Mouse (Mus musculus) cerebellum, adult (tissue): ENCODE data around the gene Ppp4r4.
"Not testable (repeated sequence)": the region's sequence is repeated elsewhere in the genome, so short reads cannot be mapped to it uniquely, and the experiment has no call there.

Experiments used
- ATAC-seq: cut with Nextera tagmentation; 2 replicates; pipeline ENCODE4 v1.9.2; 2017; ENCODE audit warnings: mild to moderate bottlenecking, moderate library complexity, mixed read lengths; ENCODE audit not compliant: insufficient number of reproducible peaks, low FRiP score, low TSS enrichment

The Ppp4r4 gene

GRCm38 (mm10) chr12:103532649-103533395 lies 739 bp downstream of the Ppp4r4 start:
- ATAC-seq, result peak; percentile 49

DNA sequence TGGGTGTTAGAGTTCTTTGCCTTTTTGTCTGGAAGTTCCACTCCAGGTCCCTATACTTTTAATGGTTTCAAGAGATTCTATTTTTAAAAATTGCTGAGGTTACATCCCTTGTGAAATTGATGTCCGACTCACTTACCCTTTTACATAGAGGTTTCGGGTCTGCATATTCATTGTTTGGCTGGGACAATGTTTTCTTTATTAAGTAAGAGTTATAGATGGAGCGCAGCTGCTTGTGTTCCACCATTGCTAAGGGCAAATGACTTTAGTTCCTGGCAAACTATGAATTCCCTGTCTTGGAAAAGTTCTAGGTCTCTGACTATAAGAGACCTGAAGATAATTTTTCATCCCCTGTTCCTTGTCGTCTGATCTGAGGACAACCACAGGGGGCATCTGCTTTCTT lies 8.3 kb downstream of the Ppp4r4 start:
- no peak for ATAC-seq

DNA sequence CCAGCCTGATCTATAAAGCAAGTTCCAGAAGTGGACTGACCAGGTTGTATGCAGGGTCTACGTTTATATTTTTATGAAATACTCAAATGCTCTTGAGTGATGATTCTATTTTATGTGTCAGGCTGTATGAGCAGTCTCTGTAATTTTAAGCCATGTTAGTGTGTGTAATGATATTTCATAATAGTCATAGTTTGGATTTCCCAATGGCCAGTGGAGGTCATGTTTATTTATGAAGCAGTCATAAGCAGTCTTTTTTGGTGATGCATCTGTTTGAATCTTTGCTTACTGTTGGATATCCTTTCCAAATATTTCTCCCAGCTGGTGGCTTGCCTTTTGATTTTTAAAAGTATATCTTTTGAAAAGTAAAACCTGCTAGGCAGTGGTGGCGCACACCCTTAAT lies 11.3 kb downstream of the Ppp4r4 start:
- no peak for ATAC-seq

- ATAC-seq, result peak; percentile 68
Measured at GRCm38 (mm10) chr12:103544213-103544612, 12.1 kb downstream of the Ppp4r4 start.

GRCm38 (mm10) chr12:103547438-103547837 lies 15.4 kb downstream of the Ppp4r4 start:
- no peak for ATAC-seq

DNA sequence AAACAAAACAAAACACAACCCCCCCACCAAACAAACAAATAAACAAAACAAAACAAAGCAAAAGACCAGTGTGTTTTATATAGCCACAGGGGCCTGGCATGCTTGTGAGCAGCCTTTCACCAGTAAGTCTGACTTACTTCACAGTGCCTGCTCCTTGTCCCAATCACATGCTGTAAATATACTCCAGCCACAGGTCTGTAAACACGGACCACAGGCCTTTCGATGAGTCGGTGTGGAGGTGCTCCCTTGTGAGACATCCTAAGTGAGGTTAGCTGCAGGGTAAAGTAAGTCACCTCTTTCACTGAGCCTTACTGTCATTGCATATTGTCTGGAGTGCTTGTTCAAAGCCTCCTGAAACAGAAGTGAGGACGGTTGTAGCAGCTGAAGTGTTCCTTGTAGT lies 16.4 kb downstream of the Ppp4r4 start:
- ATAC-seq, result no peak

GRCm38 (mm10) chr12:103550047-103550446 lies 18.0 kb downstream of the Ppp4r4 start:
- no peak for ATAC-seq

DNA sequence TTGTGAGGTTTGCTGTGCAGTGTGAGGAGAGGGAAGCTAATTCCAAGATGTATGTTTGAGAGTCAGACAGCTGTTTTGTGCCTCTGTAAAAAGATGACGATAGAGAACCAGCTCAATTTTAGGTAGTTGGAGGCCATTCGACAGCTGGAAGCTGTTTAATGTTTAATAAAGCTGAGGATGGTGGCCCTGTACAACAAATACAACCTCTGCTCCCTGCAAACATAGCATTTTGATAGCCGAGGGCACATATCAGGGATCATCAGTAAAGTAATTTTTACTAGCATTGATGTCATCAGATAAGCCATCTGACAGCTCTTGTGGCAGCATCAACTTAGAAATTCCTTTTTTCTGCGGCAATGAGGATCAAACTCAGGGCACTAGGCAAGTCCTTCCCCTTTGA lies 19.3 kb downstream of the Ppp4r4 start:
- ATAC-seq, result no peak

GRCm38 (mm10) chr12:103552506-103552905 lies 20.4 kb downstream of the Ppp4r4 start:
- no peak for ATAC-seq

GRCm38 (mm10) chr12:103553497-103553896 lies 21.4 kb downstream of the Ppp4r4 start:
- ATAC-seq, result no peak

GRCm38 (mm10) chr12:103556856-103557255 lies 24.8 kb downstream of the Ppp4r4 start:
- no peak for ATAC-seq

DNA sequence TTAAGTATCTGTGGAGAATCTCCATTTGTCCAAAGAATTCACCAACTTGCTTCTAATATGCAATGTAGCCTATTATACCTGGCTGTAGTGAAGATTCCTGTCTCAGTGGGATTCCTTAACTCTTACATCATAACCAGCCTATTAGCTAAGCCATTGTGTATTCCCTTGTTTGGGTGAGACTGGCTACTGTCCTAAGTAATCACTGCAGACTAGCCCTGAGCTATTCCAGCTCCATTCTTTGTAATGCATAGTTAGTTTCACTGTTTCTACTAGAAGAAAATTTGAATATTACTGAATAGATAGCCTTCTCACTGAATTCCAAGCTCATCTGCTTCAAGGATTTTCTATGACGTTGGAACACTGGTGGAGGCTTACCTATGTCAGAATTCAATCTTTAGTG lies 32.6 kb downstream of the Ppp4r4 start:
- ATAC-seq, result no peak

- ATAC-seq, result no peak
Measured at GRCm38 (mm10) chr12:103565151-103565550, 33.1 kb downstream of the Ppp4r4 start.

DNA sequence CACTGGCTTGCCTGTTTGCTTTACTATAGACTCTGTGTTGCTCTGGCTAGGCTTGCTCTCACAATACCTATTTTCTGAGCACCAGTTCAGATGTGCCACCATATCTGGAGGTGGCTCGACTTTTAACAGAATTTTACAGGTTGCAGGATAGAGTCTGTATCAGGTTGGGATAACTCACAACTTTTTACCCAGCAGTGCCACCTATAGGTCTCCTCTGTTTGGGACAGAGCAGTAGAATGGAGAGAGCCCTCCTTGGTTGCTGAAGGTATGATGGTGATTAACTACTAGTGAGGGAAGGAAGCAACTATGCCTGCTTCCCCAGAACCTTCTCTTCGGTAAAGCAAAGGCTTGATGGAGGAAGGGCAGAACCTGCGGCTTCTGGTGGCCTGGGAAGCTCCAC lies 35.0 kb downstream of the Ppp4r4 start:
- no peak for ATAC-seq

GRCm38 (mm10) chr12:103569690-103570089 lies 37.6 kb downstream of the Ppp4r4 start:
- no peak for ATAC-seq

GRCm38 (mm10) chr12:103578148-103578547 lies 46.1 kb downstream of the Ppp4r4 start:
- ATAC-seq, result not testable (repeated sequence)

DNA sequence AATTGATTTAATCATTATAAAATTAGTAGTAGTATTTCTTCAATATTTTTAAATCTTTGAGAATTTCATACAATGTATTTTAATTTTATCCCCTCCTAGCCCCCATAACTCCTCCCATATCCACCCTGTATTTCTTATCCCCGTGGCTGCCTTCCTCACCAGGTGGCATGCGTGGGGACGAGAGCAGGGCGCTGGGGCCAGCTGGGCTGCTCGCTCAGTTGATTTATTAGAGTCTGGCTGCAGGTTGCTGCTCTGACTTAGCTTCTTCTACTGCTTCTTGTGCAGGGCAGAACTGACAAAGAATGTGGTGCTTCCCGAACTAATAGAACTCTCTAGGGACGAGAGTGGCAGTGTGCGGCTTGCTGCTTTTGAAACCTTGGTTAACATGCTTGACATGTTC lies 51.7 kb downstream of the Ppp4r4 start:
- no peak for ATAC-seq

DNA sequence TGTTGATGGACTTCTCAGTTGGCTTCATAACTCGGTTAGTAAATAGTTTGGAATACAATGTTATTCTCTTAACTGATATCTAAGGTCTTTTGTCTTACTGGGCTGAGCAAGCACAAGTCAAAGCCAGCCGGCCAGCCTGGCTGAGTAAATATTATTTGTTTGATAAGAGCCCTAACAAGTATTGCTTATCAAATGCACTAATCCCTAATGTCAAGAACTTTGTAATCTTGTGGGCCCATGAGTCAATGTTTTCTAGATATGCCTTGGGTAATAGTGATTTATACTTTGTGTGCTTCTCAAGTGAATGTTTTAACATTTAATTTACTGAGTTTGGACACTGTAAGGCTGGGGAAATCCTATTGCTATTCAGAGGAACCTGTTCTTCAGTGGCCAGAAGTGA lies 66.3 kb downstream of the Ppp4r4 start:
- ATAC-seq, result no peak

DNA sequence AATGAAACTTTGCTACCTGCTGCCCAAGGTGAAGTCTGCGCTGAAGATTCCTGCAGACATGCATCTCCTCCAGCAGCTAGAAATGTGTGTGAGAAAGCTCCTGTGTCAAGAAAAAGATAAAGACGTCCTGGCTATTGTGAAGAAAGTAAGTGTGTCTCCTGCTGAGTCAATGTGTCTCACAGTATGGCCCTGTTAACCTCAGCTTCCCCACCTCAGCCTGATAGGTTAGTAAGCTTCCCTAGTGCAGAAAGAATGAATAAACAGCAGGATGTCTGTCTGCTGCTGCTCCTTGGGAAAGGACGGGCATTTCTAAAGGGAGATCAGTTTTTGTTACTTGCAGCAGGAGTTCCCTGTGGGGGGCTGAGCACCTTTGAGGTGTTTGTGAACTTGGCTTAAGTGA lies 68.3 kb downstream of the Ppp4r4 start:
- no peak for ATAC-seq

DNA sequence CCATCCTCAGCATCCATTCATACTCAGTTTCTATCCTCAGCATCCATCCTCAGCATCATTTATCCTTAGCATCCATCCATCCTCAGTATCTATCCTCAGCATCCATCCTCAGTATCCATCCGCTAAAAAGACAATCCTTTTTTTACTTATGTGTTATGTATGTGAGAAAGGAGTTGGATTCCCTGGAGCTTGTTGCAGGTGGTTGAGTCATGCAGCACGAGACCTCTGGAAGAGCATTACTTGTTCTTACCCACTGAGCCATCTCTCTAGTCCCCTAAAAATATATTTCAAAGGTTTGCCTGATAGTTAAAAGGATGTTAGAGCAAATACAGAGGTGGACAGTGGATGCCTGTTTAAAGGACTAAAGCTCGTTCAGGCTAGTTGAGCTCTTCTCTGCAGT lies 69.8 kb downstream of the Ppp4r4 start:
- ATAC-seq, result no peak

- no peak for ATAC-seq
Measured at GRCm38 (mm10) chr12:103615141-103615540, 83.1 kb downstream of the Ppp4r4 start.

DNA sequence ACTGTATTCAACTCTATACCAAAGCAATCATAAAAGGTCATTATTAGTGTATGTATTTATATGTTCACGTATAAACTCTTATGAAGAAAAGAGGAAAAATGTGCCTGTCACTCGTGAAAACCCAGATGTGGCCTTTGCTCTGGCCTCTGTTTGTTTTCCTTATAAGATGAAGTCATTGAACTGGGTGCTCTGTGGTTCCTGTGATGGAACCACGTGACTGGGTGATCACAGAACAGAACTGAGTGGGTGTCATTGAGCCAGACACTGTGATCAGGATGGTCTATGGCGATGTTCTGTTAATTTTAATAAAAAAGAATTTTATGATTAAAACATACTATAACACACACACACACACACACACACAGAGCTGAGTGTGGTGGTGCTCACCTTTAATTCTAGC lies 83.7 kb downstream of the Ppp4r4 start:
- ATAC-seq, result no peak

- ATAC-seq, result no peak
Measured at GRCm38 (mm10) chr12:103616860-103617261, 84.8 kb downstream of the Ppp4r4 start.
